Mouse (Mus musculus) embryonic facial prominence, embryonic 11.5 days (tissue): ENCODE data around the gene Gm49510. TPM values are rescaled to one million over a fixed set of nuclear protein-coding genes. Genes with fewer than 3 reads are reported as not detected.

ENCODE experiments used
- ATAC-seq: fragments of 200-750 bp; cut with Nextera tagmentation; replicated peaks from 2 replicates; pipeline ENCODE4 v1.8.0; 2017; ENCODE audit warnings: low read depth; ENCODE audit not compliant: insufficient number of reproducible peaks, low FRiP score, low TSS enrichment
- DNase-seq: peaks from one replicate; pipeline ENCODE4 v3.0.0-alpha.2; 2015; ENCODE audit warnings: low spot score
- H3K27ac ChIP-seq: fragments of 300-500 bp; sonication (generic); replicated peaks from 2 replicates; pipeline ENCODE4 v1.5.1; 2014; ENCODE audit warnings: mild to moderate bottlenecking, low read depth, low read length, control low read depth
- H3K27me3 ChIP-seq: fragments of 300-500 bp; sonication (generic); 2 replicates; pipeline ENCODE4 v1.6.1; 2014; ENCODE audit warnings: mild to moderate bottlenecking, low read length, moderate library complexity, mixed read lengths; ENCODE audit not compliant: control insufficient read depth, insufficient read depth
- H3K36me3 ChIP-seq: fragments of 300-500 bp; sonication (generic); replicated peaks from 2 replicates; pipeline ENCODE4 v1.6.1; 2014; ENCODE audit warnings: low read depth, mild to moderate bottlenecking, low read length, moderate library complexity, mixed read lengths; ENCODE audit not compliant: control insufficient read depth, insufficient read depth
- H3K4me1 ChIP-seq: fragments of 300-500 bp; sonication (generic); 2 replicates; pipeline ENCODE4 v1.6.1; 2014; ENCODE audit warnings: low read length, mixed read lengths; ENCODE audit not compliant: control insufficient read depth, insufficient read depth
- H3K4me2 ChIP-seq: fragments of 300-500 bp; sonication (generic); 2 replicates; pipeline ENCODE4 v1.6.1; 2014; ENCODE audit warnings: low read depth, mild to moderate bottlenecking, control low read depth, low read length, moderate library complexity
- H3K4me3 ChIP-seq: fragments of 300-500 bp; sonication (generic); 2 replicates; pipeline ENCODE4 v1.5.1; 2014; ENCODE audit warnings: low read depth, low read length, control low read depth
- H3K9ac ChIP-seq: fragments of 300-500 bp; sonication (generic); replicated peaks from 2 replicates; pipeline ENCODE4 v1.6.1; 2014; ENCODE audit warnings: mild to moderate bottlenecking, control low read depth, low read length
- H3K9me3 ChIP-seq: fragments of 300-500 bp; sonication (generic); replicated peaks from 2 replicates; pipeline ENCODE4 v1.6.1; 2016; ENCODE audit warnings: mild to moderate bottlenecking, low read length, inconsistent platforms, mixed read lengths; ENCODE audit not compliant: control insufficient read depth
- WGBS: fragments of 180-500 bp; shearing (Covaris S2); extraction: QIAGEN DNeasy Blood & Tissue Kit; methylation state at CpG from one replicate; pipeline ENCODE4 v1.1.7; 2014; 5-methylcytosine and 5-hydroxymethylcytosine counted together
- microRNA-seq: library from miRNA; unstranded; fragments of <30 nt; microRNA quantifications from one replicate; pipeline ENCODE4, GENCODE M21; 2016; ENCODE audit warnings: borderline number of aligned reads
- polyA plus RNA-seq: library from polyadenylated mRNA; unstranded; fragments of >200 nt; fragmentation: Nextera tagmentation; extraction: Ambion mirVana; gene quantifications from 2 replicates; pipeline ENCODE4 v1.2.1, GENCODE M21; 2014

Gene Gm49510
- polyA plus RNA-seq, 1 experiment from 2014 or later, result 0.58 TPM

DNA sequence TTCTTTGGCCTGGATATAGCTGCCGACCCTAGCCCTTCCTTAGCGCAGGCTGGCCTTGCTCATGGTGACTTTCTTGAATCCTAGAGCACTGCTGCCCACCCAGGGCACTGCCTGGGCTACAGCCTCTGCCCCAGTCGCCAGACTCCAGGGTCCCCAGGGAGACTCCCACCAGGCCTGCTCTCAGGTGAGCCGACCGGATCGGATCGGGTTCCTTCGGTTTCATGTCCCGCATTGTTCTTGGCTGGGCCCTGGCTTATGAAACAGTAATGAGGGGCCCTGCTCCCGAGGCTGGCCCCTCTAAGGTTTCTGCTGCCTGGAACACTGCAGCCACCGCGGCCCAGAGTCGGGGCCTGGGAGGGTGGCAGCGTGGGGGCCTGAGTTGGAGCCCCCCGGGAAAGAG lies 57.6 kb downstream of the Gm49510 start:
- Histone ChIP-seq H3K27ac (peak overlapping the region; percentile 47; the same call in 1 of the 2 replicates), H3K27me3 (no peaks in the 10 kb centered on the region), H3K4me2 (no peak overlapping the region; the same call in 1 of the 2 replicates), H3K9me3 (no peaks in the 10 kb centered on the region), H3K9ac (peak overlapping the region; percentile 28; the same call in 1 of the 2 replicates), H3K36me3 (peaks cover 6% of the 10 kb centered on the region; the same call in 1 of the 2 replicates), H3K4me1 (0 out of 2 replicates have a peak, but pooled peaks cover 2% of the 10 kb centered on the region), H3K4me3 (no peak overlapping the region)
- DNase-seq (no peak), ATAC-seq (0 out of 2 replicates have a peak, but pooled peaks have one; percentile 15)
- WGBS, result 63% methylated on average over 15 of the region's 15 CpGs

DNA sequence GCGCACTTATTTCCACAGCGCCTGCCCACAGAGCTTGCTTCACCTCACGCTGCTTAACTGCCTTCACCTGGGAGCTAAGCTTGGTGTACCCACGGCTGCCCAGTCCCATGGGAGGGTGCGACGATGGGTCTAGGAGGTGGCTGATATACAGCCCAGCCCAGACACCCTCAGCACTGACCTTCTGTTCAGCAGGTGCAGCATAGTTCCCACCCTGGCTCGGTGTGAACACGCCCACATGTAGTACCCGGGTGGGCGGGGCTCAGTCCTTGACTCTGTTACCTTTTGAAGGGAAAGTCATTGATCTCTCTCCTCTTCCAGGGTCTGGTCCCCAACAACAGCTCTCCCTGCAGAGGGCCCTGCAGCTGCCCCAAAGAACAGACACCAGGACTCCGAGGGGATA lies 60.1 kb downstream of the Gm49510 start:
- Histone ChIP-seq H3K36me3 (peaks cover 6% of the 10 kb centered on the region; the same call in 1 of the 2 replicates), H3K9me3 (no peaks in the 10 kb centered on the region), H3K4me3 (no peak overlapping the region), H3K27ac (no peak overlapping the region), H3K9ac (no peak overlapping the region), H3K27me3 (no peaks in the 10 kb centered on the region), H3K4me1 (0 out of 2 replicates have a peak, but pooled peaks cover 2% of the 10 kb centered on the region), H3K4me2 (no peak overlapping the region)
- no peak for DNase-seq
- no peak for ATAC-seq
- 92% methylated on average over 11 of the region's 11 CpGs for WGBS

DNA sequence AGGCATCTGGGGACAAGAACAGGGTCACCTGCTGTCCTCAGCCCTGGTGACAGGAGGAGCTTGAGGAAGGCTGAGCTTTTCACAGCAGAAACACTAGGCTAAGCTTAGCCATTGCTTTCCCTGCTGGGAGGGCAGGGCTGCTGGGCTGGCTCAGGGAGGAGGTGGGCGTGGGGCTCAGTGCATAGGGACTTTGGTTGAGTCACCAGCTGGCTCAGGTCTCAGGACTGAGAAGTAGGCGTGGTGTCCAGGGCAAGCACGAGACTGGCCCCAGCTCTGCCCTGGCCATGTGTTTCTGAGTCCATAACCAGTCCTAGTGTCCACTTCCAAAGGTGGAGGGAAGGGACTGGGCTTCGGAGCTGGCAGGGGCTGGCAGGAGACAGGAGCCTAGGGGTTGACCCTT lies 60.6 kb downstream of the Gm49510 start:
- WGBS, result 81% methylated on average over 3 of the region's 4 CpGs
- Histone ChIP-seq H3K36me3 (peaks cover 6% of the 10 kb centered on the region; the same call in 1 of the 2 replicates), H3K9ac (no peak overlapping the region), H3K9me3 (no peaks in the 10 kb centered on the region), H3K4me1 (0 out of 2 replicates have a peak, but pooled peaks cover 2% of the 10 kb centered on the region), H3K4me3 (no peak overlapping the region), H3K27me3 (no peaks in the 10 kb centered on the region), H3K4me2 (no peak overlapping the region), H3K27ac (no peak overlapping the region)
- ATAC-seq (no peak), DNase-seq (no peak)

DNA sequence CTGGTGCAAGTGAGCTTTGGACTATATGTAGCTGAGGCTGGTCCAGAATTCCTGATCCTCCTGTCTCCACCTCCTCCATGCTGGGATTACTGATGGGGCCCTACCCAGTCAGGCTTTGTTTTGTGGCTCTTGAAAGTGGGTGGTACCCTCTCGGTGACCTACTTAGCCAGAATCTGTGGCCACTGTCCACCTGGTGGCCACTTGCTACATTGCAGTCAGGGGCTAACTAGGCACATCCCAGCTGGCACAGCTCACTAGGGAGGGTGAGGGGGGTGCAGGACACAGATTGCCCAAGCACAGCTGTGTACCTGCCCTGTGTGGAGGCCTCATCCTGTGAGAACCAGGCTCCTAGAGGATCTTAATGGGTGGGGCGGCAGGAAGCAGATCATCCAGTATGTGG lies 63.4 kb downstream of the Gm49510 start:
- Histone ChIP-seq H3K4me3 (no peak overlapping the region), H3K9ac (no peak overlapping the region), H3K9me3 (no peaks in the 10 kb centered on the region), H3K27me3 (no peaks in the 10 kb centered on the region), H3K4me1 (no peaks in the 10 kb centered on the region), H3K36me3 (peaks cover 9% of the 10 kb centered on the region), H3K4me2 (no peak overlapping the region), H3K27ac (no peak overlapping the region)
- 41% methylated on average over 2 of the region's 2 CpGs for WGBS
- ATAC-seq, result 0 out of 2 replicates have a peak, but pooled peaks have one; percentile 11
- DNase-seq, result peak; percentile 80

Small RNA genes within 50 kb of the gene (microRNA-seq; reads per million reads assigned to microRNA genes)
- gene Mir6955, result not detected

Other genes starting within 250 kb of the Gm49510 start
- gene Elfn2, start 180.9 kb upstream of the Gm49510 start, polyA plus RNA-seq, result 0.28 TPM in 1 of 2 replicates, not detected in the other
- 15.9 and 19.1 TPM in 2 replicates for gene Mfng, start 126.2 kb upstream of the Gm49510 start, polyA plus RNA-seq
- gene Card10, start 96.6 kb upstream of the Gm49510 start, polyA plus RNA-seq, result 1.8 and 2.6 TPM in 2 replicates
- gene Cdc42ep1, start 57.0 kb upstream of the Gm49510 start, polyA plus RNA-seq, result 10.9 and 11.3 TPM in 2 replicates
- not detected in 2 replicates for gene Lgals2, start 44.1 kb upstream of the Gm49510 start, polyA plus RNA-seq
- gene Gga1, start 22.5 kb upstream of the Gm49510 start, polyA plus RNA-seq, result 21.1 and 22.6 TPM in 2 replicates
- 25.2 and 29.7 TPM in 2 replicates for gene Sh3bp1, start 101 bp downstream of the Gm49510 start, polyA plus RNA-seq
- gene Pdxp, start 14.3 kb downstream of the Gm49510 start, polyA plus RNA-seq, result 32.9 and 35.7 TPM in 2 replicates
- gene Lgals1, start 27.1 kb downstream of the Gm49510 start, polyA plus RNA-seq, result 547 and 598 TPM in 2 replicates
- 56.7 and 58.8 TPM in 2 replicates for gene Nol12, start 35.3 kb downstream of the Gm49510 start, polyA plus RNA-seq
- gene Triobp, start 48.1 kb downstream of the Gm49510 start, polyA plus RNA-seq, result 33.4 and 36.9 TPM in 2 replicates
- 315 and 326 TPM in 2 replicates for gene H1f0, start 128.8 kb downstream of the Gm49510 start, polyA plus RNA-seq
- 0.18 TPM in 1 of 2 replicates, not detected in the other for gene Galr3, start 142.2 kb downstream of the Gm49510 start, polyA plus RNA-seq
- 42.8 and 56.2 TPM in 2 replicates for gene Ankrd54, start 163.2 kb downstream of the Gm49510 start, polyA plus RNA-seq
- gene Eif3l, start 175.5 kb downstream of the Gm49510 start, polyA plus RNA-seq, result 286 and 292 TPM in 2 replicates
- gene Micall1, start 209.2 kb downstream of the Gm49510 start, polyA plus RNA-seq, result 4.9 and 5.1 TPM in 2 replicates
- gene Polr2f, start 241.3 kb downstream of the Gm49510 start, polyA plus RNA-seq, result 388 and 414 TPM in 2 replicates
- gene 1700088E04Rik, start 241.6 kb downstream of the Gm49510 start, polyA plus RNA-seq, result 6.8 and 7.9 TPM in 2 replicates